Mouse (Mus musculus) hindbrain, postnatal 0 days (tissue): ENCODE results near the gene BC025920. TPM values are rescaled to one million over a fixed set of nuclear protein-coding genes. Genes with fewer than 3 reads are reported as not detected.
"Not testable (repeated sequence)": the region's sequence is repeated elsewhere in the genome, so short reads cannot be mapped to it uniquely, and the experiment has no call there.

Experiments used
- ATAC-seq: fragments of 200-750 bp; cut with Nextera tagmentation; 2 replicates; pipeline ENCODE4 v1.8.0; 2017; ENCODE audit warnings: mild to moderate bottlenecking, moderate TSS enrichment, moderate library complexity
- DNase-seq: peaks from one replicate; pipeline ENCODE4 v3.0.0-alpha.2; 2015; ENCODE audit warnings: low spot score
- H3K27ac ChIP-seq: fragments of 300-500 bp; sonication (generic); 2 replicates; pipeline ENCODE4 v1.5.1; 2014; ENCODE audit warnings: mild to moderate bottlenecking
- H3K27me3 ChIP-seq: fragments of 300-500 bp; sonication (generic); 2 replicates; pipeline ENCODE4 v1.6.1; 2014; ENCODE audit warnings: low read length, mixed read lengths; ENCODE audit not compliant: insufficient read depth
- H3K36me3 ChIP-seq: fragments of 300-500 bp; sonication (generic); 2 replicates; pipeline ENCODE4 v1.6.1; 2014; ENCODE audit warnings: low read length, mixed read lengths; ENCODE audit not compliant: insufficient read depth
- H3K4me1 ChIP-seq: fragments of 300-500 bp; sonication (generic); 2 replicates; pipeline ENCODE4 v1.6.1; 2014; ENCODE audit warnings: antibody characterized with exemption, low read length, mixed read lengths; ENCODE audit not compliant: insufficient read depth
- H3K4me2 ChIP-seq: fragments of 300-500 bp; sonication (generic); 2 replicates; pipeline ENCODE4 v1.6.1; 2014; ENCODE audit warnings: low read depth, mild to moderate bottlenecking, low read length, moderate library complexity, mixed read lengths
- H3K4me3 ChIP-seq: fragments of 300-500 bp; sonication (generic); 2 replicates; pipeline ENCODE4 v1.5.1; 2014; ENCODE audit warnings: low read length
- H3K9ac ChIP-seq: fragments of 300-500 bp; sonication (generic); replicated peaks from 2 replicates; pipeline ENCODE4 v1.6.1; 2014; ENCODE audit warnings: mild to moderate bottlenecking, low read length, moderate library complexity, mixed read lengths
- H3K9me3 ChIP-seq: fragments of 300-500 bp; sonication (generic); 2 replicates; pipeline ENCODE4 v1.6.1; 2016; ENCODE audit warnings: low read length, mixed read lengths
- CTCF ChIP-seq: IDR thresholded peaks from 2 replicates; pipeline ENCODE4 v1.5.1; 2016; ENCODE audit warnings: antibody characterized with exemption, control low read depth, low read depth
- WGBS: fragments of 180-500 bp; shearing (Covaris S2); extraction: QIAGEN DNeasy Blood & Tissue Kit; methylation state at CpG from one replicate; pipeline ENCODE4 v1.1.7; 2014; 5-methylcytosine and 5-hydroxymethylcytosine counted together
- polyA plus RNA-seq: library from polyadenylated mRNA; unstranded; fragments of >200 nt; fragmentation: Nextera tagmentation; extraction: Ambion mirVana; gene quantifications from 2 replicates; pipeline ENCODE4 v1.2.1, GENCODE M21; 2015
- total RNA-seq: library from RNA; depleted of rRNA; stranded (reverse); fragments of >200 nt; gene quantifications from 2 replicates; pipeline ENCODE4 v1.2.3, GENCODE M21; 2014; rRNA removed

The BC025920 gene
- total and polyA plus RNA-seq, 2 experiments from 2014 or later = 1.3 to 4.2 TPM

DNA sequence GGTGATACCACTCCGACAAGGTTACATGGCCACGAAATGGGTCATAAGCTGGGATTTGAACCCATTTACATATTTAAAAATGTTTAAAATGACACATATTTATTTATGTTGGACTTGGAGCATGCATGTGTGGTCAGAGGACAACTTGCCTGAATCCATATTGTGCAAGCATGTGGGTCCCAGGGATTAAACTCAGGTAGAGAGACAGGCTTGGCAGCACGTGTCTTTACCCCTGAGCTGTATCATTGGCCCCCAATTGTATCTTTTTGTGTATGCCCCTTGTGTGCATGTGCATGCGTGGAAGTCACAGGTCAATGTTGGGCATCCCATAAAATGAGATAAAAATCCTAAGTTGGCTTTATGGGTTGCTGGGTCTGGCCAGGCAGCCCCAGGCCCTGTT, 39.3 kb downstream of the BC025920 start:
- no peak overlapping the region for H3K27ac ChIP-seq
- H3K4me1 ChIP-seq = peaks cover 17% of the 10 kb centered on the region
- WGBS = 88% methylated on average over 4 of the region's 4 CpGs
- no peak overlapping the region for H3K4me2 ChIP-seq
- H3K9ac ChIP-seq = no peak overlapping the region
- ATAC-seq (no peak), DNase-seq (no peak)
- H3K27me3 ChIP-seq = no peaks in the 10 kb centered on the region
- no peak overlapping the region for H3K4me3 ChIP-seq
- 0 out of 2 replicates have a peak, but pooled peaks cover 1% of the 10 kb centered on the region for H3K9me3 ChIP-seq
- no peak for TF ChIP-seq CTCF
- H3K36me3 ChIP-seq = no peaks in the 10 kb centered on the region

DNA sequence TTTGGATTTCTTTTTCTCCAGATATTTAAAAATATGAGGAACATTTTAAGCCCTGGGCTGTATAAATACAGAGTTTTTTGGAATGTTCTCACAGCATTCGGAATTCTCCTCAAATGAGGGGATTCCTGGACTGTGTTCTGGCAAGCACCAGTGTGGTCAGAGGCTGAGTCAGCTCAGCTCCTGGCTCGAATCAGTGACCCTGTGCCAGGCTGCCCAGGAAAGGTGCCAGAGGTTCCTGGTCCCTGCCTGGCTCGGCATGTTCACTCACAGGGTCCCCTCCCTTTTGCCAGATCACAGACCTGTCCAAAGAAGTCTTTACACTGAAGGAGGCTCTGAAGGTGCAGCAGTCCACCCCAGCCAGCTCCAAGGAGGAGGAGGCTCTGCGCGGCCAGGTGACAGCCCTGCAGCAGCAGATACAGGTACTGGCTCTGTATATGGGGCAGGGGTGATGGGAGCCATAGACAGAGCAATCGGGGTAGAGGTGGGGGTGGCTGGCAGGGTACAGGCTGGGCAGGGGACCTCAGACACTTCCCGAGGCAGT, 40.0 kb downstream of the BC025920 start:
- 75% methylated on average over 7 of the region's 7 CpGs for WGBS
- Histone ChIP-seq H3K4me2 (no peak overlapping the region), H3K9me3 (0 out of 2 replicates have a peak, but pooled peaks cover 5% of the 10 kb centered on the region), H3K36me3 (no peaks in the 10 kb centered on the region), H3K4me3 (no peak overlapping the region), H3K27me3 (no peaks in the 10 kb centered on the region), H3K4me1 (peaks cover 17% of the 10 kb centered on the region), H3K27ac (no peak overlapping the region), H3K9ac (no peak overlapping the region)
- no peak for DNase-seq
- ATAC-seq = no peak
- TF ChIP-seq CTCF = no peak

DNA sequence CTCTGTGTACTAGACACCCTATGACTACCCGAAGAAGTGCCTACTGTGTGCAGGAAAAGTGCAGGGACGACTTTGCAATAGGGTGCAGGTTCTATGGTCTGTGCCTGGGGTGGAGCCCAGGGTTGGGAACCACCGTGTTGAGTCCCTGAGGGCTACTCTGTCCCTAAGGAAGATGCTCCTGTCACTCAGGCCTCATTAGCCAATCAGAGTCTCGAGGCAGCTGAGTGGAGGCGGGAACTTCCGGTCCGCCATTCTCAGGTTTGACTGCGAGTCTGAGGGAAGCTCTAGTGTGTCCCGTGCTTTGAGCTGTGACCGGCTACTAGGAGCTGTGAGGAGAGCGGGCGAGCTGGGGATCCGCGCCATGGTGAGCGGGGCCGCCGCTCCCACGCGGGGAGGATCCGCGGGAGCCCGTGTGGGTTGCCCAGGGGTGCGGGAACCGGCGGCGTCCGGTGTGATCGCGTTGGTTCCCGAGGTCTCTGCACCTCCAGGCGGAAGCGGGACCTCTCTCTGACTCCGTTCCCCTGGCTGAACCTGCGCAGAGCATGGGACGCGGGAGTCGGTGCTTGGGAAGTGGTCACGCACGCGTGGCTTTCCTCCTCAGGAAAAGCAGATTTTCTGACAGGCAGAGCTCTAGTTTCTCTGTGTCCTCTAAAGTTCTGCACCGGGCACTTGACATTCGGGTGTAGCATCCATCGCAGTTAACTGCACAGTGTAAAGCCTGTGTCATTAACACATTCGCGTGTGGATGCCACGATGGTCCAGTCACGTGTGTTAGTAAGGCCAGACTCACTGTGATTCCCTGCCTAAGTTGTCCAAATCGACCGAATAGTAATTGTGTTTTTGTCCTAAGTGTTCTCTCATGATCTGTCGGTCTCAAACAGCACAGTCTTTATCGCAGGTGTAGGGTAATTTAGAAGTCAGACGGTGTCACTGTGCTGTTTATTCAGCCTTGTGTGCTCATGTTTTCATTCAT, 43.0 kb downstream of the BC025920 start, which contains the start of gene Gm10778:
Gene Gm10778 (plus strand): TSS at position 257 of the 973 bp plus-strand sequence.
- WGBS = 3% methylated on average over 30 of the region's 52 CpGs
- peak; percentile 96 for ATAC-seq
- H3K4me1 ChIP-seq, H3K36me3 ChIP-seq, H3K9me3 ChIP-seq, H3K27me3 ChIP-seq: not testable (repeated sequence)
- Histone ChIP-seq H3K4me2 (peak within 1 kb of the TSS; percentile 56), H3K9ac (peak within 1 kb of the TSS; percentile 55; the same call in 1 of the 2 replicates), H3K27ac (peak within 1 kb of the TSS; percentile 88), H3K4me3 (peak within 1 kb of the TSS; percentile 50)
- DNase-seq = peak; percentile 94

DNA sequence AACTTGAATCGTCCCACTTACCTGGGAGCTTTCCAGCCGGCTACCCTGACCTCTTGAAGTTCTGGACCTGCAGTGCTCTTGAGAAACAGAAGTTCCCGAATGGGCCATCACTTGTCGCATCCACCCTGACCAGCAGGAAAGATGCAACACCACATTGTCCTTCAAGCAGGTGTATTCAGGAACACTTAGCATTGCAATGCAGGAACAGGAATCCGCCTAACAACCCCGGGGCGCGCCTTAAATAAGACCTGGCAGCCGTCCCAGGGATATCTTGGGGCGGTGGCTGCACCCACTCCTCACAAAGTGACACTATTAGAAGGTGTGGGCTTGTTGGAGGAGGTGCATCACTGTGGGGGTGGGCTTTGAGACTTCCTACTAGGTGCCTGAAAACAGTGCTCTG, 49.1 kb downstream of the BC025920 start:
- DNase-seq (no peak), ATAC-seq (no peak)
- Histone ChIP-seq H3K27me3 (no peaks in the 10 kb centered on the region), H3K9me3 (peaks cover 39% of the 10 kb centered on the region), H3K4me3 (no peak overlapping the region), H3K27ac (no peak overlapping the region), H3K4me1 (no peaks in the 10 kb centered on the region), H3K4me2 (no peak overlapping the region), H3K36me3 (no peaks in the 10 kb centered on the region; the same call in 1 of the 2 replicates), H3K9ac (no peak overlapping the region)
- 95% methylated on average over 10 of the region's 10 CpGs for whole genome bisulfite sequencing
- no peak for TF ChIP-seq CTCF

DNA sequence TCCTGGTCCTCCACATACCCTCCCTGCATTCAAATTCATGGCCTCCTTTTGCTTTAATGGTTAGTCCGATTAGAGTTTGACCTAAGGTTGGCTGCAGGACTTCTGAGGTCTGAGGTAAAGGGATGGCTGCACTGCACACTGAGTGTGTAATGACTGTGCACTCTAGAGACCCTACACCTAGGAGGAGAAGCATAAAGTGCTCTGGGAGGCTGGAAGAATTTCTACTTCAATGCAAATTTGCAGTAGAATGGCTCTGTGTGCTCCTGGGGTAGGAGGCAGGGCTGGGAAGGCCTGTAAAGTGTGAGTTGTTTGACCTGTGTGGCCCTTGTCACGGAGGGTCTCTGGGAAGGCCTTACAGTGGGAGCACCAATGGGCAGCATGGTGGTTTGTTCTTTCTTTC, 50.1 kb downstream of the BC025920 start:
- ATAC-seq = no peak
- peaks cover 37% of the 10 kb centered on the region for H3K9me3 ChIP-seq
- no peaks in the 10 kb centered on the region for H3K4me1 ChIP-seq
- WGBS = 96% methylated on average over 2 of the region's 2 CpGs
- H3K4me2 ChIP-seq = no peak overlapping the region
- H3K4me3 ChIP-seq = no peak overlapping the region
- no peak overlapping the region for H3K27ac ChIP-seq
- no peaks in the 10 kb centered on the region; the same call in 1 of the 2 replicates for H3K36me3 ChIP-seq
- no peaks in the 10 kb centered on the region for H3K27me3 ChIP-seq
- no peak overlapping the region for H3K9ac ChIP-seq
- no peak for TF ChIP-seq CTCF
- no peak for DNase-seq

Other genes with a start within 250 kb of the BC025920 start
- 34.4 and 38.1 TPM in 2 replicates for gene Mfsd12, start 248.8 kb upstream of the BC025920 start, total RNA-seq
- 13.6 TPM in 2 replicates for gene Mfsd12, start 248.8 kb upstream of the BC025920 start, polyA plus RNA-seq
- not detected in 2 replicates for gene 4930404N11Rik, start 240.5 kb upstream of the BC025920 start, total RNA-seq
- gene 4930404N11Rik, start 240.5 kb upstream of the BC025920 start, polyA plus RNA-seq = 0.25 and 0.99 TPM in 2 replicates
- gene Fzr1, start 227.8 kb upstream of the BC025920 start, total RNA-seq = 106 and 118 TPM in 2 replicates
- gene Fzr1, start 227.8 kb upstream of the BC025920 start, polyA plus RNA-seq = 131 and 134 TPM in 2 replicates
- 146 TPM in 2 replicates for gene Dohh, start 221.8 kb upstream of the BC025920 start, total RNA-seq
- 111 and 114 TPM in 2 replicates for gene Dohh, start 221.8 kb upstream of the BC025920 start, polyA plus RNA-seq
- gene Gm48551, start 221.8 kb upstream of the BC025920 start, total RNA-seq = 2.1 and 3.3 TPM in 2 replicates
- 5.3 and 7.0 TPM in 2 replicates for gene Gm48551, start 221.8 kb upstream of the BC025920 start, polyA plus RNA-seq
- gene Gm48552, start 217.3 kb upstream of the BC025920 start, total RNA-seq = 7.5 TPM in 2 replicates
- gene Gm48552, start 217.3 kb upstream of the BC025920 start, polyA plus RNA-seq = 2.7 and 4.0 TPM in 2 replicates
- gene Smim24, start 213.2 kb upstream of the BC025920 start, total RNA-seq = 2.9 and 3.7 TPM in 2 replicates
- gene Smim24, start 213.2 kb upstream of the BC025920 start, polyA plus RNA-seq = 1.4 and 1.7 TPM in 2 replicates
- gene Nfic, start 150.6 kb upstream of the BC025920 start, total RNA-seq = 17.2 and 26.5 TPM in 2 replicates
- 33.8 and 34.6 TPM in 2 replicates for gene Nfic, start 150.6 kb upstream of the BC025920 start, polyA plus RNA-seq
- gene Celf5, start 123.6 kb upstream of the BC025920 start, total RNA-seq = 93.9 and 128 TPM in 2 replicates
- 40.1 and 43.2 TPM in 2 replicates for gene Celf5, start 123.6 kb upstream of the BC025920 start, polyA plus RNA-seq
- gene Ncln, start 109.9 kb upstream of the BC025920 start, total RNA-seq = 124 and 170 TPM in 2 replicates
- gene Ncln, start 109.9 kb upstream of the BC025920 start, polyA plus RNA-seq = 66.3 and 66.5 TPM in 2 replicates
- 0.40 and 1.3 TPM in 2 replicates for gene S1pr4, start 106.1 kb upstream of the BC025920 start, total RNA-seq
- 0.38 and 0.40 TPM in 2 replicates for gene S1pr4, start 106.1 kb upstream of the BC025920 start, polyA plus RNA-seq
- 2.5 and 9.8 TPM in 2 replicates for gene Gna15, start 82.0 kb upstream of the BC025920 start, total RNA-seq
- gene Gna15, start 82.0 kb upstream of the BC025920 start, polyA plus RNA-seq = 1.2 and 1.9 TPM in 2 replicates
- 121 and 139 TPM in 2 replicates for gene Gna11, start 61.1 kb upstream of the BC025920 start, total RNA-seq
- gene Gna11, start 61.1 kb upstream of the BC025920 start, polyA plus RNA-seq = 95.6 and 105 TPM in 2 replicates
- gene Aes, start 46.8 kb upstream of the BC025920 start, total RNA-seq = 611 and 635 TPM in 2 replicates
- 803 and 834 TPM in 2 replicates for gene Aes, start 46.8 kb upstream of the BC025920 start, polyA plus RNA-seq
- 28.8 and 41.8 TPM in 2 replicates for gene Tle2, start 31.7 kb upstream of the BC025920 start, total RNA-seq
- gene Tle2, start 31.7 kb upstream of the BC025920 start, polyA plus RNA-seq = 43.7 and 45.5 TPM in 2 replicates
- 5.3 and 5.4 TPM in 2 replicates for gene Tle6, start 5.2 kb upstream of the BC025920 start, total RNA-seq
- 6.2 and 6.6 TPM in 2 replicates for gene Tle6, start 5.2 kb upstream of the BC025920 start, polyA plus RNA-seq
- 22.4 and 31.5 TPM in 2 replicates for gene Sirt6, start 21.5 kb downstream of the BC025920 start, total RNA-seq
- 39.0 and 40.9 TPM in 2 replicates for gene Sirt6, start 21.5 kb downstream of the BC025920 start, polyA plus RNA-seq
- gene Ankrd24, start 22.3 kb downstream of the BC025920 start, total RNA-seq = 58.5 and 73.9 TPM in 2 replicates
- gene Ankrd24, start 22.3 kb downstream of the BC025920 start, polyA plus RNA-seq = 17.7 and 18.6 TPM in 2 replicates
- 3.0 and 4.5 TPM in 2 replicates for gene Gm10778, start 42.8 kb downstream of the BC025920 start, total RNA-seq
- 2.7 and 2.9 TPM in 2 replicates for gene Gm10778, start 42.8 kb downstream of the BC025920 start, polyA plus RNA-seq
- gene Zfp433, start 98.6 kb downstream of the BC025920 start, total RNA-seq = 4.3 and 5.0 TPM in 2 replicates
- 10.1 and 10.5 TPM in 2 replicates for gene Zfp433, start 98.6 kb downstream of the BC025920 start, polyA plus RNA-seq
- 5.1 and 16.5 TPM in 2 replicates for gene Gm3055, start 164.9 kb downstream of the BC025920 start, total RNA-seq
- 7.7 and 8.7 TPM in 2 replicates for gene Gm3055, start 164.9 kb downstream of the BC025920 start, polyA plus RNA-seq
- 1.3 TPM in 1 of 2 replicates, not detected in the other for gene Gm4767, start 205.9 kb downstream of the BC025920 start, total RNA-seq
- 2.0 and 2.8 TPM in 2 replicates for gene Gm4767, start 205.9 kb downstream of the BC025920 start, polyA plus RNA-seq